Mouse (Mus musculus) macrophage (primary cell): Measurements from ENCODE around the gene Zfp420. TPM values are rescaled to one million over a fixed set of nuclear protein-coding genes. Genes with fewer than 3 reads are reported as not detected.

ENCODE experiments used
- H3K27ac ChIP-seq: fragments of 350-480 bp; formaldehyde crosslinking; 2 replicates; pipeline ENCODE4 v1.9.0; 2021
- H3K36me3 ChIP-seq: fragments of 350-480 bp; formaldehyde crosslinking; 2 replicates; pipeline ENCODE4 v1.9.0; 2021; ENCODE audit errors: inconsistent target
- H3K4me3 ChIP-seq: fragments of 350-480 bp; formaldehyde crosslinking; 2 replicates; pipeline ENCODE4 v1.9.0; 2021; ENCODE audit errors: inconsistent target
- H3K79me2 ChIP-seq: fragments of 350-480 bp; formaldehyde crosslinking; 2 replicates; pipeline ENCODE4 v1.9.0; 2021; ENCODE audit errors: inconsistent target
- WGBS: methylation state at CpG from one replicate; pipeline ENCODE4 v1.1.7; 2026; ENCODE audit warnings: inconsistent platforms; ENCODE audit not compliant: missing documents; 5-methylcytosine and 5-hydroxymethylcytosine counted together
- polyA plus RNA-seq: library from polyadenylated mRNA; stranded (reverse); fragments of 250-400 nt; gene quantifications from 3 replicates; pipeline ENCODE4 v1.2.4, GENCODE M21; 2018; ENCODE audit warnings: inconsistent platforms
- total RNA-seq, 78 experiments: library from RNA; depleted of rRNA; stranded (reverse); fragments of 250-400 nt; gene quantifications; 1 replicate in 9 of 78; 2 replicates in 24 of 78; 3 replicates in 43 of 78; 4 replicates in 2 of 78; pipeline ENCODE4 v1.2.4; 2018; ENCODE audit warnings: inconsistent platforms in 56 of 78

Zfp420 gene
- total RNA-seq (2018; cell fraction: chromatin; rRNA removed), result 10 to 100 TPM in 18 of 26 experiments, 1 to 10 TPM in 8; 3.2 to 39.4 (median 16.0) TPM
- total RNA-seq (2018; cell fraction: cytosol; rRNA removed), result 1 to 10 TPM in 21 of 26 experiments, under 1 TPM in 5; 0.29 to 4.1 (median 1.9) TPM
- 10 to 100 TPM in 15 of 26 experiments, 1 to 10 TPM in 11; 3.6 to 32.3 (median 11.0) TPM for total RNA-seq (2018; cell fraction: nucleus; rRNA removed)
- 2.0 to 2.8 TPM (median 2.5 TPM) in 3 replicates for polyA plus RNA-seq

DNA sequence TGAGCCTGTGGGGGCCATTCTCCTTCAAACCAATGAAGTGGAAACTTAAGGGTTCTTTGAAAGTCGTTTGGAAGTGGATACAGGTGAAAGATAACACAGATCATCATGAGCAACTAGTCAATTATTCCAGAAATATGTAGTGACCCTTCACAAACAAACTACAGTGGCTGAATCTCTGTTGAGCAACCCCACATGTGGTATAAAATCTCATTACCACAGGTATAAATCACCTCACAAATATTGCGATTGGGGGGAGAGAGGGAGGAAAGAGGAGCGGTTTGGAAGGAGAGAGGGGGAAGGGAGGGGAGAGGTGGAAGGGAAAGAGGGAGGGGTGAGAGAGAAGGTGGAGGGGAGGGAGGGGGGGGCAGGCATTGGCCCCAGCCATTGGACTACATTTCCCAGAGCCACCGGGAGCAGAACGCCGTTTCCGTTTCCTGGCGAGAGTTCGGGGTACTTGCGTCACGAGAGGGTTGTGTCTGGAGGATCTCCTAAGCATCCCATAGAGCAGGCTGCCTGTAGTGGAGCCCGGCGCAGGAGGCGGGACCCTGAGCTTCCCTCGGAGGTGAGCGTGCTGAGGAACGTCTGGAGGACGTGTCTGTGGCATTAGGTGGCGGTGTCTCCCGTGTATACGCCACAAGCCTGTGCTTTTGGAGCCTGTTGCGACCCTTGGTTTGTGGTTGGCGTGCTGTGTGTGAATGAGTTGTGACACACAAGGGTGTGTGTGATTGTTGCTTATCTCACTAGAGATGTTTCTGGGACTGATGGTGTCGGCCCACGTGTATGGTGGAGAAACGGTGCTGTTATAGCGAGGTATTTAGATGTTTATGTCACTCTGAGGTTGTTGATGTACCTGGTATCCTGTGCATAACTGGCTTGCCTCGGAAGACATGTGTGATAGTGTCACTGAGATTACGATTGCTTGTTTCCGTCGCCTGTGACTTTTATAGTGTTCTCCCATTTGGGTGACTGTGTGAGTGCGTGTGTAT lies at the start of gene Zfp420:
Gene Zfp420, plus strand, starts transcription at position 448 of the 986 bp plus-strand sequence.
- WGBS, result 3% methylated on average over 32 of the region's 32 CpGs
- no peaks in the 10 kb centered on the region for H3K36me3 ChIP-seq
- no peaks in the 10 kb centered on the region for H3K79me2 ChIP-seq
- peak within 1 kb of the TSS; percentile 62 for H3K4me3 ChIP-seq
- H3K27ac ChIP-seq, result no peak within 1 kb of the TSS

DNA sequence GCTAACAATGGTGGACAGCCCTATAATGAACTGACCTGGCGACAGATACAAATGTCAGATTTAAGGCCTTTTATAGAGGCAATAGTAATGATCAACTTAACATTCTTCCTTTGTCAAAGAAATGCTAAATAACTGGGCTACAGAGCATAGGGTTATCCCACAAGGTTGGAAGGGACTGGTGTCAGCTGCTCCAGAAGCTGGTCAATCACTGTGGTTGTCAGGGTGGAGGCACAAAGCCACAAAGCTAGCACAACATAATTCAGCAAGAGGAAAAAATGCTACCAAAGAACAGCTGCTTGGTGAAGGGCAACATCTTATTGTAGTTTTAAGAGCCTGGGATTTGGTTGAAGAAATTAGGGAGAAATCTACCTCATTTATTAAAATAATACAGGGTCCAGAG lies 47.5 kb upstream of the Zfp420 start:
- 94% methylated on average over 1 of the region's 1 CpGs for WGBS

DNA sequence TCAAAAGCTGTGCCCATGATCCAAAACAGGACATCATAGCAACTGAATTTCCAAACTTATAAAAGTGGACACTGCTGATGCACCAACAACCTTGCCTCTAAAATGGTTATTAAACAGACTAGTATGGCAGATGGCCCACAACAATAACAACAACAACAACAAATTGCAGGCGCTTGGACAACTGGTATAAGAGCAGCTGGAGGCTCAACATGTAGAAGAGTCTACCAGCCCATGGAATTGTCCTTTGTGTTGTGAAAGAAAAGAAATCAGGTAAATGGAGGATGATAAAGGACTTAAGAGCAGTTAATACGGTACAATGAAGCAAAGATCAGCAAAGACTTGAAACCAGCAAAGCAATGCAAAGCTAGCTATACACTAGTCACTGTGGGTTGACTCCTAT lies 45.4 kb upstream of the Zfp420 start:
- Histone ChIP-seq H3K27ac (no peak overlapping the region), H3K36me3 (no peaks in the 10 kb centered on the region), H3K79me2 (peaks cover 35% of the 10 kb centered on the region), H3K4me3 (no peak overlapping the region)
- WGBS, result 94% methylated on average over 2 of the region's 2 CpGs

More for the DNA sequence above, 47.5 kb upstream of the Zfp420 start:
- H3K79me2 ChIP-seq, result peaks cover 15% of the 10 kb centered on the region
- H3K27ac ChIP-seq, result no peak overlapping the region
- no peak overlapping the region for H3K4me3 ChIP-seq
- H3K36me3 ChIP-seq, result no peaks in the 10 kb centered on the region

DNA sequence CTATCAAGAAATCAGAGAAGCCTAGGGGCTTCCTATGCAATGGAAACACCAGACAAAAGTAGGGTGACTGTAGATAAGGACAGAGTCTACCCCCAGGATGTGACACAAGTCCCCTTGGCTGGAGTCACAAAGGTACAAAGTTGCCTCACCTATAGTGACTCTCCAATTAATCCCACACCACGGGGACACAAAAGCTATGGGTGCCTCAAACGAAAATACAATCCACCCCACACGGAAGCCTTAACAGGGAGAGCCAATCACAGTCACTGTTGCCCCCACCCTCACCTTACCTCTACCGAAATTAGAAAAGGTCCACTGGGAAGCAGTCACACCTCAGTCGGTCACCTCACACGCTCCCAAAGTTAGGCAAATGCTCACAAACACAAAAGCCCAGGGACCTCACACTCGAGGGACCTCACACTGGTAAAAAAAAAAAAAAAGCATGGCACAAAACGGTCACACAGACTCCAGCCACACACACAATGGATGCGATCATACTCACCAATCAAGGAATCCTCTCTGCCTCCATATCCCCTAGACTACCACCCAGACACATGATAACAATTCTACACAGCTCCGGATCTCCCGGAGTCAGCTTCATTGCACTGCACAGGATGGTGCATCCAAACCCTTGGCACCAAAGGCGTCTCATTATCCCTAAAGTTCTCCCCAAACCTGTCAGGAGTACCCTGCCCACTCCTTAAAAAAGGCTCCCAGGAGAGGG lies 44.6 kb upstream of the Zfp420 start:
- WGBS, result 5% methylated on average over 12 of the region's 12 CpGs
- Histone ChIP-seq H3K4me3 (peak overlapping the region; percentile 79), H3K27ac (peak overlapping the region; percentile 79), H3K36me3 (no peaks in the 10 kb centered on the region), H3K79me2 (peaks cover 44% of the 10 kb centered on the region)

DNA sequence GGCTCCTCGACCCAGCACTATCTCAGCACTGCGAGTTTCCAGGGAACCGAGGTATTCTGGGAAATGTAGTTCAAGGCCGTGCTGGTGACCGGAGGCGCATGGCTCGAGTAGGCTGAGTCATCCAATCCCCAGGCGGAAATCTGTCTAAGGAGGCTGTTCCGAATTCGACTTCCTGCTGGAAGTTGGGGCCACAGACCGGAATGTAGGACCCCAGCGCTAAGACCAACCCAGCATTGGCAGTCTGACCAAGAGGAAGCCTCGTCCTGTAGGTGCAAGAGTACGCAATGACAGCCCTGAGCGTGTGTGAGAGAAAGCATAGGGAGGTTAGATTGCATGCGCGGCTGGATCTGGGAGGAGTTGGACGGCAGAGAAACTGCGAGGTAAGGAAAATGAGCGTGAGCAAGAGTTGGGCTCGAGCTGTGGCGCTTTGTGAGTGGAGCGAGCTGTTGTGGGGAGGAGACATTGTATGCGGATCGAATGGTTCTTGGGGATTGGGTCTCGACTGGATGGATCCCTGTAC lies 43.8 kb upstream of the Zfp420 start, which contains the start of gene Zfp790:
Gene Zfp790, plus strand, starts transcription at position 205 of the 520 bp plus-strand sequence.
- WGBS, result under 1% methylated on average over 26 of the region's 26 CpGs
- no peaks in the 10 kb centered on the region for H3K36me3 ChIP-seq
- peak within 1 kb of the TSS; percentile 79 for H3K27ac ChIP-seq
- H3K4me3 ChIP-seq, result peak within 1 kb of the TSS; percentile 79
- H3K79me2 ChIP-seq, result peaks cover 51% of the 10 kb centered on the region

DNA sequence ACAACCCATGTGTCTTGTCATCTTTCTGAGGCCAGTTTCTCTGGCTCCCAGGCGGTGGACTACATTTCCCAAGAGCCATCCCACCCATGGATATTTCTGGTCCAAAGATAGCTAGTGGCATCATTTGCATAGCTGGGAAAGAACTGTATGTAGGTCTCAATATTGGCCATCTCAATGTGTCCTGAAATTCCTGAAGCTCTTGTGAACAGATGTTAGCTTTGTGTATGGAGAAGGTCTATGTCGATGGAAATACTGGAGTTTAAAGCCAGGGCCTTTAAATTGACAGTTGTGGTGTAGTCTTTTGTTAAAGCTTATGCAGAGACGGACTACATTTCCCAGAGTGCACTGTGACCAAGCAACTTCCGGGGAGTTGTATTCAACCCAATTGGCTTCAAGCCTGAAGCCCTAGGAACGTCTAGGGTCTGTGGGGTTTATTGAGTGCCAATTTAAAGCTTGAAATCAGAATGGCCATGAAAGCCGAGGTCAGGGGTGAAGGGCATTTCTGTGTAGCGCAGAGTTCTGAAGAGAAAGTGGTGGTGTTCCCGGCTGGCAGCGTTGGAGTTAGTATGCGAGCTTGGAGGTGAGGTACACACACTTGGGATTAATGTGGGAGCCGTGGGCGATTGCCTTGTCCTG lies 41.0 kb upstream of the Zfp420 start:
- H3K4me3 ChIP-seq, result peak overlapping the region; percentile 76
- H3K36me3 ChIP-seq, result peaks cover 16% of the 10 kb centered on the region; the same call in 1 of the 2 replicates
- WGBS, result 8% methylated on average over 12 of the region's 12 CpGs
- peaks cover 76% of the 10 kb centered on the region for H3K79me2 ChIP-seq
- H3K27ac ChIP-seq, result peak overlapping the region; percentile 12; the same call in 1 of the 2 replicates

DNA sequence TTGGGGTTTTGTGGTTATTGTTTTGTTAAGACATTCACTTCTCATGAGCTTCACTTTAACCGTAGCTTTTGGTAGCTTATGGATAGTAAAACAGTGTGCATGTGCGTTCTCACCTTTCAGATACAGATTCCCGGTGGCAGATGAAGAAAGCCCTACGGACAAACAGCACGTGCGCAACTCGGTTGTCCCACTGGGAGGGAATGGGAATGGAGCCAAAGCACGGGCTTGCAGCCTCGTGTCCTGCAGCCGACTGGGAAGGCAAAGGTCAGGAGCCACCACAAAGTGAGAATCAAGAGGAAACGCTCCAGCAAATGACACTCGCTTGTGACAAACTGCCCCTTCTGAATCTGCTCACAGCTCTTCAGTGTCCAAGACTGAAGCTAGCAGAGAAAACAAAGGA lies 31.8 kb upstream of the Zfp420 start:
- H3K36me3 ChIP-seq, result peaks cover 68% of the 10 kb centered on the region
- peaks cover 5% of the 10 kb centered on the region; the same call in 1 of the 2 replicates for H3K79me2 ChIP-seq

DNA sequence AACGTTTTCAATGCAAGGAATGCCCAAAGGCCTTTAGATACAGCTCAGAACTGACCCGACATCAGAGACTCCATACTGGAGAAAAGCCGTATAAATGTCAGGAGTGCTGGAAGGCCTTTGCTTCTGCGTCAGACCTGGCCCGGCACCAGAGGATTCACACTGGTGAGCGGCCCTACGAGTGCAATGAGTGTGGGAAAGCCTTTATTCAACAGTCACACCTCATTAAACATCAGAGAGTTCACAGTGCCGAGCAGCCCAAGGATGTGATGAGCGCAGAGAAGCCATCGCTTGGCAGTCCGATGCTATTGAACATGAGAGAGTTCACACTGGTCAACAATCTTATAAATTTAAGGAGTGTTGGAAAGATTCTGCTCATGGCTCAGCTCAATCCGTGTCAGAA lies 30.0 kb upstream of the Zfp420 start:
- Histone ChIP-seq H3K27ac (no peak overlapping the region), H3K79me2 (no peaks in the 10 kb centered on the region), H3K4me3 (no peak overlapping the region), H3K36me3 (peaks cover 53% of the 10 kb centered on the region)
- WGBS, result over 99% methylated on average over 12 of the region's 12 CpGs

More for the DNA sequence above, 31.8 kb upstream of the Zfp420 start:
- no peak overlapping the region for H3K27ac ChIP-seq
- no peak overlapping the region for H3K4me3 ChIP-seq
- WGBS, result 96% methylated on average over 12 of the region's 12 CpGs

DNA sequence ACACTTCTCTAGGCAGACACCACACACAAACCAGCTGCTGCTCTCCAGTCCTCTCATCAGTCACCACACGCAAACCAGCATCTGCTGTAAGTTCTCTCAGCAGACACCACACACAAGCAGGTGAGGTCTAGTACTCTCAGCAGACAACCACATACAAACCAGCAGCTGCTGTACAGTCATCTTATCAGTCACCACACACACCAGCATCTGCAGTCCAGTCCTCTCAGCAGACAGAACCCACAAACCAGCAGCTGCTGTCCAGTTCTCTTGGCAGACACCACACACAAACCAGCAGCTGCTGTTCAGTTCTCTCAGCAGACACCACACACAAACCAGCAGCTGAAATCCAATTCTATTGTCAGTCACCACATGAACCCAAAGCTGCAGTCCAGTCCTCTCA lies 23.0 kb upstream of the Zfp420 start:
- Histone ChIP-seq H3K36me3 (no peaks in the 10 kb centered on the region), H3K4me3 (no peak overlapping the region), H3K79me2 (no peaks in the 10 kb centered on the region), H3K27ac (no peak overlapping the region)
- 100% methylated on average over 1 of the region's 1 CpGs for WGBS

DNA sequence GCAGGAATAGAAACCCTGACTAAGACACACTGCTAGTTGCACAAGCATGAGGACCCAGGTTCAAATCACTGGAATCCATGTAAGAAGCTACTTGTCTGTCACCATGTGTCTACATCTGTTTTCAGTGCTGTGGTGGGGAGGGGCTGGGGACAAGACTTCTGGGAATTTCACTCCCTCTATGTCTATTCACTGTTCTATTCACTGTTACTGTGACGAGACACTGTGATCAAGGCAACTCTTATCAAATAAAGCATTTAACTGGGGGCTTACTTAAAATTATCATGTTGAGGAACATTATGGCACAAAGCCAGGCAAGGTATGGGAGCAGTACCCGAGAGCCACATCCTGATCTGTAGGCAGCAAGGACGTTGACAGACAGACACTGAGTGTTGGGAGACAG lies 20.5 kb upstream of the Zfp420 start:
- Histone ChIP-seq H3K4me3 (no peak overlapping the region), H3K27ac (no peak overlapping the region), H3K79me2 (no peaks in the 10 kb centered on the region), H3K36me3 (no peaks in the 10 kb centered on the region)
- WGBS, result 85% methylated on average over 3 of the region's 3 CpGs

DNA sequence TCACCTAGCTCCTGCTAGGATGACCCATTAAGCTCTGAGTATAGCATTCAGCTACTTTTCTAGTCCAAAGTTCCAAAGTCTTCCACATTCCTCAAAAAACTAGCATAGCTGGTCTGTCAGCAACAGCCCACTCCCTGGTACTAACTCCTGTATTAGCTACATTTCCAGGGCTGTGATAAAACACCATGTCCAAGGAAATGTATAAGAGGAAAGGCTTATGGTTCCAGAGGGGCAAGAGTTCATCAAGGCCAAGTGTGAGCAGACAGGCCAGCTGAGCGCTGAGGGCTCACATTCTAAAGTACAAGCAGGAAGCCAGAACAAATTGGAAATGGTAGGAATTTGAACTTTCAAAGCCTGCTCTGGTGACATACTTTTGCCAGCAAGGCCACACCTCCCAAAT lies 17.7 kb upstream of the Zfp420 start:
- no peaks in the 10 kb centered on the region; the same call in 1 of the 2 replicates for H3K36me3 ChIP-seq
- H3K79me2 ChIP-seq, result no peaks in the 10 kb centered on the region
- WGBS, result 100% methylated on average over 1 of the region's 1 CpGs
- H3K27ac ChIP-seq, result no peak overlapping the region
- no peak overlapping the region for H3K4me3 ChIP-seq

DNA sequence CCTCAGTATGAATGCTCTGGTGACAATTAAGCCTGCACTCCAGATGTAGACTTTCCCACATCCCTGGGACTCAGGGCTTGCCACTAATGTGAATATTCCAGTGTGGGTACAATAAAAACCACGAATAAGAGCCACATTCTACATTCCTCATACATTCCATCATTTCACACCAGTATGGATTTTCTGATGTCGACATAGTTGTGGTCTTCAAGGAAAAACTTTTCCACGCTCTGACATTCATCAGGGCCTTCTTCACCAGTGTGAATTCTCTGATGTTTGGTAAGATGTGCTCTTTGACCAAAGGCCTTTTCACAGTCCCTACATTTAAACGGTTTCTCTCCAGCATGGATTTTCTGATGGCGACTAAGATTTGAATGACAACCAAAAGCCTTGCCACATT lies 15.2 kb upstream of the Zfp420 start:
- Histone ChIP-seq H3K27ac (no peak overlapping the region), H3K79me2 (no peaks in the 10 kb centered on the region), H3K36me3 (no peaks in the 10 kb centered on the region; the same call in 1 of the 2 replicates), H3K4me3 (no peak overlapping the region)
- WGBS, result 93% methylated on average over 5 of the region's 5 CpGs

DNA sequence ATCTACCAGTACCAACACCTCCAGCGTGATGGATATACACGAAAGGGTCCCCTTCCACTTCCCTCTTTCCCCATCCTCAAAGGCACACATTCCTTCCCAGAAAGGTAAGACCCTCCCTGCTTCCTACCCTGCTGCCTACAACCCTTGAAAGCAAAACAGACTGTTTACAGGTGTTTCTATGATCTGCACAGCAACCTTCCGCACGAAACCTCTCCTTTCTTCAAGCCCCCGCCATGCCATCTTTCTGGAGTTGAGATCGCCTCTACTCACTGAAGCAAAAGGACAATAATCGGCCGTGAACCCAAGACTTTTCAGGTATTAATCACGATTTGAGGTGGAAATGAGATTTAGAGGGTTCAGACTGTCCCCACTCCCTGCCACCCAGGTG lies 7.0 kb upstream of the Zfp420 start:
- Histone ChIP-seq H3K36me3 (no peaks in the 10 kb centered on the region), H3K79me2 (no peaks in the 10 kb centered on the region), H3K27ac (no peak overlapping the region), H3K4me3 (peak overlapping the region; percentile 71)
- WGBS, result 65% methylated on average over 9 of the region's 9 CpGs
